Mouse (Mus musculus): ENCODE results near the gene Tbc1d4. TPM values are rescaled to one million over a fixed set of nuclear protein-coding genes. Genes with fewer than 3 reads are reported as not detected.

The Tbc1d4 gene
- polyA plus RNA-seq, 1 experiment: 3.6 TPM

GRCm38 (mm10) chr14:101541141-101541540 lies 67.8 kb downstream of the Tbc1d4 start:
- H3K4me3 ChIP-seq: no peak overlapping the region
- H3K27me3 ChIP-seq (ENCODE audit: control insufficient read depth, insufficient read depth, insufficient read length): no peaks in the 10 kb centered on the region
- no peaks in the 10 kb centered on the region for H3K36me3 ChIP-seq (ENCODE audit: control insufficient read depth, insufficient read depth)
- no peak overlapping the region for H3K4me2 ChIP-seq (ENCODE audit: low read depth)
- no peak for TF ChIP-seq E2F4 (IDR thresholded peaks at IDR 0.05; ENCODE audit: insufficient read depth)
- no peak for TF ChIP-seq CEBPB (IDR thresholded peaks at IDR 0.05; ENCODE audit: insufficient read depth, poor library complexity, severe bottlenecking)
- peak in 2 of 3 experiments; percentile 85 to 95 for TF ChIP-seq MYOG (IDR thresholded peaks at IDR 0.05; ENCODE audit: control insufficient read depth in 1 of 3, insufficient read depth in 1 of 3, insufficient read length in 2 of 3, low read depth in 2 of 3)
- peak; percentile 37 for TF ChIP-seq TCF12 (IDR thresholded peaks at IDR 0.05; ENCODE audit: insufficient read depth, poor library complexity, severe bottlenecking)
- peak; percentile 70 for TF ChIP-seq TCF3 (IDR thresholded peaks at IDR 0.05; ENCODE audit: insufficient read length, low read depth)
- peak in 2 of 3 experiments; percentile 94 to 95 for TF ChIP-seq MYOD1 (IDR thresholded peaks at IDR 0.05; ENCODE audit: control insufficient read depth in 1 of 3, insufficient read length in 2 of 3, low read depth in 2 of 3)
- no peaks in the 10 kb centered on the region for H3K79me2 ChIP-seq (ENCODE audit: control insufficient read depth, insufficient read depth)
- no peak overlapping the region for H3ac ChIP-seq (ENCODE audit: control insufficient read depth, insufficient read length)

GRCm38 (mm10) chr14:101540466-101540865 lies 68.5 kb downstream of the Tbc1d4 start:
- H3K4me2 ChIP-seq (ENCODE audit: low read depth): no peak overlapping the region
- no peaks in the 10 kb centered on the region for H3K27me3 ChIP-seq (ENCODE audit: control insufficient read depth, insufficient read depth, insufficient read length)
- H3K4me3 ChIP-seq: no peak overlapping the region
- H3K36me3 ChIP-seq (ENCODE audit: control insufficient read depth, insufficient read depth): no peaks in the 10 kb centered on the region
- no peak overlapping the region for H3ac ChIP-seq (ENCODE audit: control insufficient read depth, insufficient read length)
- no peaks in the 10 kb centered on the region for H3K79me2 ChIP-seq (ENCODE audit: control insufficient read depth, insufficient read depth)
- TF ChIP-seq POLR2AphosphoS2 (IDR thresholded peaks at IDR 0.05; ENCODE audit: insufficient read length, low read depth): no peak
- no peak for TF ChIP-seq E2F4 (IDR thresholded peaks at IDR 0.05; ENCODE audit: insufficient read depth)
- no peak for TF ChIP-seq CEBPB (IDR thresholded peaks at IDR 0.05; ENCODE audit: insufficient read depth, poor library complexity, severe bottlenecking)
- no peak for TF ChIP-seq POLR2A (IDR thresholded peaks at IDR 0.05; ENCODE audit: insufficient read length, low read depth)
- TF ChIP-seq USF1 (IDR thresholded peaks at IDR 0.05; ENCODE audit: low read depth): no peak
- no peak for TF ChIP-seq REST (IDR thresholded peaks at IDR 0.05; ENCODE audit: insufficient read depth, insufficient read length)
- no peak for TF ChIP-seq TCF3 (IDR thresholded peaks at IDR 0.05; ENCODE audit: insufficient read length, low read depth)
- TF ChIP-seq TCF12 (IDR thresholded peaks at IDR 0.05; ENCODE audit: insufficient read depth, poor library complexity, severe bottlenecking): no peak
- TF ChIP-seq SRF (IDR thresholded peaks at IDR 0.05; ENCODE audit: control insufficient read depth, insufficient read length, low read depth): no peak
- no peak for TF ChIP-seq MYOG (IDR thresholded peaks at IDR 0.05; ENCODE audit: control insufficient read depth in 1 of 3, insufficient read depth in 1 of 3, insufficient read length in 2 of 3, low read depth in 2 of 3)
- TF ChIP-seq MYOD1 (IDR thresholded peaks at IDR 0.05; ENCODE audit: control insufficient read depth in 1 of 3, insufficient read length in 2 of 3, low read depth in 2 of 3): no peak
- no peak for TF ChIP-seq MAX (IDR thresholded peaks at IDR 0.05; ENCODE audit: low read depth)

- no peaks in the 10 kb centered on the region for H3K79me2 ChIP-seq (ENCODE audit: control insufficient read depth, insufficient read depth)
- H3K4me3 ChIP-seq: no peak overlapping the region
- H3ac ChIP-seq (ENCODE audit: control insufficient read depth, insufficient read length): no peak overlapping the region
- TF ChIP-seq POLR2A (IDR thresholded peaks at IDR 0.05; ENCODE audit: insufficient read length, low read depth): no peak
- no peak for TF ChIP-seq USF1 (IDR thresholded peaks at IDR 0.05; ENCODE audit: low read depth)
- no peak for TF ChIP-seq POLR2AphosphoS2 (IDR thresholded peaks at IDR 0.05; ENCODE audit: insufficient read length, low read depth)
- no peak for TF ChIP-seq REST (IDR thresholded peaks at IDR 0.05; ENCODE audit: insufficient read depth, insufficient read length)
- TF ChIP-seq E2F4 (IDR thresholded peaks at IDR 0.05; ENCODE audit: insufficient read depth): no peak
- no peak for TF ChIP-seq TCF3 (IDR thresholded peaks at IDR 0.05; ENCODE audit: insufficient read length, low read depth)
- no peak for TF ChIP-seq TCF12 (IDR thresholded peaks at IDR 0.05; ENCODE audit: insufficient read depth, poor library complexity, severe bottlenecking)
- H3K36me3 ChIP-seq (ENCODE audit: control insufficient read depth, insufficient read depth): no peaks in the 10 kb centered on the region
- H3K4me2 ChIP-seq (ENCODE audit: low read depth): no peak overlapping the region
- no peaks in the 10 kb centered on the region for H3K27me3 ChIP-seq (ENCODE audit: control insufficient read depth, insufficient read depth, insufficient read length)
Observed at GRCm38 (mm10) chr14:101537906-101538305, 71.1 kb downstream of the Tbc1d4 start.

GRCm38 (mm10) chr14:101537413-101537812 lies 71.6 kb downstream of the Tbc1d4 start:
- Histone ChIP-seq H3ac (ENCODE audit: control insufficient read depth, insufficient read length) (no peak overlapping the region), H3K27me3 (ENCODE audit: control insufficient read depth, insufficient read depth, insufficient read length) (no peaks in the 10 kb centered on the region), H3K79me2 (ENCODE audit: control insufficient read depth, insufficient read depth) (no peaks in the 10 kb centered on the region), H3K4me3 (no peak overlapping the region), H3K4me2 (ENCODE audit: low read depth) (no peak overlapping the region), H3K36me3 (ENCODE audit: control insufficient read depth, insufficient read depth) (no peaks in the 10 kb centered on the region)
- no peak for TF ChIP-seq E2F4 (IDR thresholded peaks at IDR 0.05; ENCODE audit: insufficient read depth)
- TF ChIP-seq REST (IDR thresholded peaks at IDR 0.05; ENCODE audit: insufficient read depth, insufficient read length): no peak
- no peak for TF ChIP-seq MAX (IDR thresholded peaks at IDR 0.05; ENCODE audit: low read depth)
- TF ChIP-seq TCF12 (IDR thresholded peaks at IDR 0.05; ENCODE audit: insufficient read depth, poor library complexity, severe bottlenecking): no peak
- TF ChIP-seq MYOD1 (IDR thresholded peaks at IDR 0.05; ENCODE audit: control insufficient read depth in 1 of 3, insufficient read length in 2 of 3, low read depth in 2 of 3): no peak
- no peak for TF ChIP-seq MYOG (IDR thresholded peaks at IDR 0.05; ENCODE audit: control insufficient read depth in 1 of 3, insufficient read depth in 1 of 3, insufficient read length in 2 of 3, low read depth in 2 of 3)

- H3K79me2 ChIP-seq (ENCODE audit: control insufficient read depth, insufficient read depth): no peaks in the 10 kb centered on the region
- H3K27me3 ChIP-seq (ENCODE audit: control insufficient read depth, insufficient read depth, insufficient read length): no peaks in the 10 kb centered on the region
- TF ChIP-seq CEBPB (IDR thresholded peaks at IDR 0.05; ENCODE audit: insufficient read depth, poor library complexity, severe bottlenecking) (peak; percentile 88), MAX (IDR thresholded peaks at IDR 0.05; ENCODE audit: low read depth) (no peak)
- H3K4me3 ChIP-seq: no peak overlapping the region
- peak overlapping the region; percentile 49 for H3K4me2 ChIP-seq (ENCODE audit: low read depth)
- H3K36me3 ChIP-seq (ENCODE audit: control insufficient read depth, insufficient read depth): no peaks in the 10 kb centered on the region
- no peak overlapping the region for H3ac ChIP-seq (ENCODE audit: control insufficient read depth, insufficient read length)
Observed at GRCm38 (mm10) chr14:101532090-101532695, 76.8 kb downstream of the Tbc1d4 start.

All from myocyte (in vitro differentiated cells).